Mouse (Mus musculus) thymus, postnatal 25 days (tissue): ENCODE measurements around the gene Clip3.

ENCODE experiments used
- DNase-seq: peaks from one replicate; pipeline ENCODE4 v3.0.0; 2022

The Clip3 gene

DNA sequence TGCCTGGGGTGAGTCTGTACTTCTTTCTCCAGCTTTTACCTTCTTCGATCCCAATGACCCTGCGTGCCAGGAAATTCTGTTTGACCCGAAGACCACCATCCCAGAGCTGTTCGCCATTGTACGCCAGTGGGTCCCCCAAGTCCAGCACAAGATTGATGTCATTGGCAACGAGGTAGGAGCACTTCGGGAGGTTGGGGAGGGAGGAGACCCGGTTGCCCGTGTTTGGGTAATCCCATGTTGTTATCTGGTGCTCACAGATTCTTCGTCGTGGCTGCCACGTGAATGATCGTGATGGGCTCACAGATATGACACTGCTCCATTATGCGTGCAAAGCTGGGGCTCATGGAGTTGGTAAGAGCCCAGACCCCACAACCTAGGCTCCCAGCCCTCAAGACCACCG, 5.3 kb downstream of the Clip3 start:
- DNase-seq = no peak

GRCm38 (mm10) chr7:30297266-30297665, 5.7 kb downstream of the Clip3 start:
- no peak for DNase-seq

DNA sequence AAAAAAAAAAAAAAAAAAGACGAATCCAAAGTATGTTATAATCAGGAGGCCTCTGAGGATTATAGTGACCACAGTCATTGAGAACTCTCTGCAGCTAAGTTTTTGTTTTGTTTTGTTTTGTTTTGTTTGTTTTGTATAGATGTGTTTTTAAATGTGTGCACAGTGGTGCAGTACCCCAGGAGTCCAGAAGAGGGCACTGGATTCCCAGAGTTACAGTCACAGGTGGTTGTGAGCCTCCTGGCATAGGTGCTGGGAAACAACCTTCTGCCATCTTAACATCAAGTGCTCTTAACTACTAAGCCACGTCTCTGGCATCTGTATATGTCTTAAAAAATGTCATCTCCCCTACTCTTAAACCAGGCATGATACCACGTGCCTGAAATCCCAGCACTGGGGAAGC, 9.4 kb downstream of the Clip3 start:
- DNase-seq = peak; percentile 51

DNA sequence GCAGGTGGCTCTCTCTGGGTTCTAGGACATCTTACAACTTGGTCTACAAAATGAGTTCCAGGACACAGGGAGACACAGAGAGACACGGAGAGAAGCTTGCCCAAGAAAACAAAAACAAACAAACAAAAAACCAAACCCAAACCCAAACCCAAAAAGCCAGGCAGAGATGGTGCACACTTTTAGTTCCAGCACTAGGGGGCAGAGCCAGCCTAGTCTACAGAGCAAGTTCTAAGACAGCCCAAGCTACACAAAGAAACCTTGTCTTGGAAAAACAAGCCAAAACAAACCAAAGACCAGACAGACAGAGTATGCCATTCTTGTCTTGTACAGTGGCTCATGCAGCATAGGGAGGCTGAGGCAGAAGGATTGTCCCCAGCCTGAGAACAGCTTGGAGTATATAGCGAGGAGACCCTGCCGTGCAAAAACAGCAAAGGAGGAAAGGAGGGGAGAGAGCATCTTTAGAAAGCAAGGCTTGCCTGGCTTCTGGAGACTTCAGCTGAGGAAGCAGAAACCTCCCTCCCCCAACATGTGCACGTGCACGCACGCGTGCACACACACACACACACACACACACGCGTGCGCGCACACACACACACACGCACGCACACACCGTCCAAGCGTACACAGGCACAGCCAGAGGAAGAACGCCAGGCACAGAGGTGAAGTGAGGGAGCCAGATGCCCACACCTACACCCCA, 14.7 kb downstream of the Clip3 start:
- DNase-seq = peak; percentile 16

DNA sequence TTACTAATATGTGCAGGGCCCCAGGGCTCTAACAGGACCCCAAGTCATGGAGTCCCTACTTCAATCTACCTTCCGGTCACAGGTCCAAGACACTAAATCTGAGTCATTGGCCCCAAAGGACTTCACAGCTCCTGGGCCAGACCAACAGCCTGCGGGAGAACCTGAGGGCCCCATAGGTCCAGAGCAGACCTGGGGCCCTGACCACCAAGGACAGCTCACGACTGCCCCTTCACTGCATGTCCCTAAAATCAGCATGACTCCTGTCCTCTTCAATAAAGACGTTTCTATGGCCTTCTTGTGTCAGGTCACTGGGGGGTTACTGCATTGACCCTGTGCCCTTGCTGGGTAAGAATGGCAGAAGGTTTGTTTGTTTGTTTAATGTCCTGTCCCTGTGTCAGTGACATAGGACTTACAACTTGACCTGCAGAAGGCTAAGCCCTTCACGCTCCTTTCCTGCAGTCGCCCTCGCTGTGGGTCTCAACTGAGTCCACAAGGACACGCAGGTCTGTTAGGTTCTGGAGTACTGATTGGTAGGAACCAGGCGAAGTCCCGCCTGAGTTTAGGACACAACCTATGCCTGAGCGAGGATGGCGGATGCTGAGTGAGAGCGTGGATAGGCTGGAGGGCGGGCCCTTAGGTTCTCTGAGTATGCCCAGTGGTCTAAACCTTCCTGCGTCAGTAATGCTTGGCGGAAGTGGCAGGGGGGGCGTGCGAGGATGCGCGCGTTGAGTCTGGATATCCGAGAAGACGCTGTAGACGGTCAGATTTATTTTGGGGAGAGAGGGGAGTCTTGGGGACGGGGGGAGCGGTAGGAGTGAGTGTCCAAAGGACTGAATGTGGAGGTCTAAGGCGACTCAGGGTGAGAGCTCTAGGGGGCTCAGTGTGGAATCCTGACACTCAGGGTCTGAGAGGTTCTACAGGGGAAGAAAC, 16.8 kb downstream of the Clip3 start, which contains the start of gene Alkbh6:
Alkbh6 (plus strand) TSS at position 642 of the 930 bp plus-strand sequence.
- peak; percentile 92 for DNase-seq

- DNase-seq = no peak
Observed at GRCm38 (mm10) chr7:30309395-30310129, 18.0 kb downstream of the Clip3 start.

- DNase-seq = no peak
Observed at GRCm38 (mm10) chr7:30310136-30310535, 18.6 kb downstream of the Clip3 start.

DNA sequence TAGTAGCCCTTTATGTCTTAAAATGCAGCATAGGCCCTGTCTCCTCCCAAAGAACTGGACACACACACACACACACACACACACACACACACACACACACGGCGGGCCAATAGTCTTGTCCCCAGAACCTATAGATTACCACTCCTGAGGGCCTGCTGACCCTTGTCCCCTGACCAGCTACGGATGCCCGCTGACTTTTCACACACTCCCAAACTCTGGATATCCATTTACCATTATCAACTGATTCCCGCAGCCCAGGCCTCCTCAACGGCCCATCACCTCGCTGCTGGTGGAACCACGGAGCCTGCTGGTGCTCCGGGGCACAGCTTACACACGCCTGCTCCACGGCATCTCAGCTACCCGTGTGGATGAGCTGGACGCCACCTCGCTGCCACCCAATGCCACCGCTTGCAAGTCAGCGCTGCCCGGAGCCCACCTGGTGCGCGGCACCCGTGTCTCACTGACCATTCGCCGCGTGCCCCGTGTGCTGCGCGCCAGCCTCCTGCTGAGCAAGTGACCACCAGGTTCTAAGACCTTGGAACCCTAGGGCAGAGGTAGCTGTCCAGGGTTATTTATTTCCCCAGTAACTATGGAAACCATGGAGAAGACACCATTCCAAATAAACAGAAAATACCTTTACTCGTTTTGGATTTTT, 22.3 kb downstream of the Clip3 start:
- DNase-seq = no peak

DNA sequence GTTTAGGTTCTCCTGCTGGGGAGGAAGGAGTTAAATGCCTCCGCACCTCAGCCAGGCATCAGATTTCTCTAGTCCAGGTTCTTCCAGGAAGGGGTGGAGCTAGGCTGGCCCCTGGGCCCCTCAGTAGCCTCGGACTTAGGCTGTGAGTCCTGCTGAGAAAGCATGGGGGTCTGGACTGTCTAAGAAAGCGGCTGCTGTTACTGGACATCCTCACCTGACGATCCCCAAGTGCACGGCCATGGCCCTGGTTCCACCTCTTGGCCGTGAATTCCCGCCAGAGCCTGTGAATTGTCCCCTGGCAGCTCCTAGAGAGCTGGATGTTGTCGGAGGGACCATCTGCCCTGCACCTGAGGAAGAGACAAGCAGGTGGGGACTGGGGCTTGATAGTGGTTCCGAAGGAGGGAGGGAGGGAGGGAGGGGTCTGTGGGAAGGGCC, 23.2 kb downstream of the Clip3 start, which contains the start of gene Syne4:
Syne4 (plus strand) TSS at position 87 of the 435 bp plus-strand sequence.
- DNase-seq = no peak

GRCm38 (mm10) chr7:30315559-30316529, 24.3 kb downstream of the Clip3 start:
- DNase-seq = no peak

DNA sequence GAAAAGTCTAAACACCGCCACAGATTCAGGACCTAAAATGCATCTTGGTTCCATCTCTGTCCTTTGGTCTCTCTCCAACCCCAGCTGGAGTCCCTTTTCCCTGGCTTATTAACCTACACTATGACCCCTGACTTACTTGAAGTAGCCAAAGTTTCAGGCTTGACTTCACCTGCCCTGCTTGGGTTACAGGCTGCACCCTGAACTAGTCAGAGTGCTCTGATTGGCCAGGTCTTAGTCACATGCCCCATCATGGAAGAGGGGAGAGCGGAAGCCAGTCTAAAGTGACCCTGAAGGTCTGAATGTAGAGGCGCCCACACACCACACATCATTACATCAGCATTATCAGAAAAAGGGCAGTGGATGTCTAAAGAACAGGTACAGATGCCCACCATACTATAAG, 26.6 kb downstream of the Clip3 start:
- DNase-seq = no peak

- DNase-seq = no peak
Observed at GRCm38 (mm10) chr7:30320946-30321345, 29.4 kb downstream of the Clip3 start.

DNA sequence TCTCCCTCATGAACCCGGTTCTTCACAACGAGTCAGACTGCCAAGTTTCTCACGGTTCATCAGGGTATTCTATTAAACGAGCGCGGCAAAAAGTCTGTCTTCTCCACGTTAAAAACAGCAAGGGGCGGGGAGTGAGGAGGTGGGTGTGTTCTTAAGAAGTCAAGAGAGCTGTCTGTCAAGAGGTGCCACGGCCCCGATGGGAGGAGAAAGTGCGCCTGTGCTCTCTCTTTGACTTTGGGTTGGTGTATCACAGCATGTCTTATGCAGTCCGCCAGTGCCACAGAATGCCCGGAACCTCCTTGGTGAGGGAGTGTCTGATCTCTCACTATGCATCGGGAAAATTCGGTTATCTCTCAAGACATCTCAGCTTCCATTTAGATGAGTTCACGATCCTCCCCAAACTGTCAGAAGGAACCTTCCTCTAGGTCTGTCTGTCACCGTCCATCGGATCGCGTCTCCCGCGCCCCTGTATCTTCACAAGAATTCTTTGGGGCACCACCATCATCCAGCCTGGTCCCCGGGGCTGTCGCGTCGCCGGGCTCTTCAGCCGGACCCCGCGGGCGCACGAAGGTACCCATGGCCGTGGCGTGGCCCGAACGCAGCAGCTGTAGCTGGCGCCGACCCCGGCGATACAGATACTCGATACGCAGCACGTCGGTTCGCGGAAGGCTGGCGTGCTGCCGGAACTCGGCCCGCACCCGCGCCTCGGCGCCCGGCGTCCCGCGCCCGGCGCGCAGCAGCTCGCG, 30.2 kb downstream of the Clip3 start, which contains the start of gene E130208F15Rik:
E130208F15Rik (plus strand) TSS at position 202 of the 746 bp plus-strand sequence.
- DNase-seq = peak; percentile 74

DNA sequence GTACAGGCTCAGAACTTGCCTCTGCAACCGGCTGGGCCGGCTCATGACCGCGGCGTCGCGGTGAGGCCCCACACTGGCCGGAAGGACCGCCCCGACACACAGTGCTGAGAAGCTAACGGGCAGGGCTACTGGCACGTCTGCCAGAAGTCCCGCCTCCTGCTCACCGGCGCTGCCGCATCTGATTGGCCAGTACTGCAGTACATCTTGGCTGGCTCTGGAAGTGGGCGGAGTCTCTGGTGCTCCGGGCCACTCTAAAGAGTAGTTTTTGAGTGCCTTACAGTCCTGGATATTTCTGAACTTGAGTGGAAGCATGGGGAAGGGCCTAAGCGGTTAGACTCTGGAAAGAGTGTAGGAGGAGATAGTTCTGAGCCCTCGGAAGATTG, 30.7 kb downstream of the Clip3 start:
- peak; percentile 96 for DNase-seq

DNA sequence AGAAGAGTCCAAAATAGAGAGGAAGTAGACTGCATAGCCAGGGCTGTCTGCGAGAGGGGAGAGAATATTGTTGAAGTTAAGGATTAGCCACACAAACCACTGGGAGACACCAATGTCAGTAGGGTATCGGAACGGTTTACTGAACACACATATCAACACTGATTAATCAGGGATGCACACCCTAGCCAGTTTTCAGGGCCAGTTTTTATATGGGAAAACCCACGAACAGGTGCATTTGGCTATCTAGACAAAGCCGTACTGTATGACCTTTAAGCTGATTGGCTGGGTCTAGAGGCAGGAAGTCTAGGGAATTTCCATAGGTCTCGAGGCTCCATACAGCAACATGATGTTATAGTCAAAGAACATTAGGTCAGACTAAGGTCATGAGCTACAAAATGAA, 31.3 kb downstream of the Clip3 start:
- DNase-seq = no peak

GRCm38 (mm10) chr7:30323795-30324194, 32.3 kb downstream of the Clip3 start, which contains the start of gene Sdhaf1:
TSS of gene Sdhaf1 (minus strand) at chr7:30323895.
- no peak for DNase-seq

DNA sequence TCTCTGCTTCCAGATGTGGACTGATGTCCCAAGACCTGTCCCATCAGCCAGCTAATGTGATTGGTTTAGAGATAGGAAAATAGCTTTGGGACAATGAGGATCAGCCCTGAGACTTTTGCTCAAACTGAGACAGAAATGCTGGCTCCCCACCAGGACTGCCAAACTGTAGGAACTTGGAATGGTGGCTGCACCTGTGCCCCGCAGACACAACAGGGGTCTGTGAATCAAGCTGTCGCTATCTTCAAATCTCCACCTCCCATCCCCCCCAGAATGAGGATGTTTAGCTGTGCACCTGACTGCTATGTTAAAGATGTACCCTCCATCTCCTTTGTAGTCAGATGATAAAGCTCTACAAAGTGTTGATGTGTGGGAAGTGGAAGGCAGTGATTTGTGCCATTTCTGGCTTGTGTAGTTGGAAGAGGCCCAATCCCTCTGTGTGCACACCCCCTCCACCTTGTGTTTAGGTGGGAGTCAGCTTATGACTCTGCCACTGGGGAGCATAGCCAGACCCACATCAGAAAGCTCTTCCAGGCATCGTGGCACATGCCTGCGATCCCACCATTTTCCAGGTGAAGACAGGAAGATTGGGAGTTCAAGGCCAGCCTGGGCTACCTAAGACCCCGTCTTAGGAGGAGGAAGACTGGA, 32.9 kb downstream of the Clip3 start:
- no peak for DNase-seq

DNA sequence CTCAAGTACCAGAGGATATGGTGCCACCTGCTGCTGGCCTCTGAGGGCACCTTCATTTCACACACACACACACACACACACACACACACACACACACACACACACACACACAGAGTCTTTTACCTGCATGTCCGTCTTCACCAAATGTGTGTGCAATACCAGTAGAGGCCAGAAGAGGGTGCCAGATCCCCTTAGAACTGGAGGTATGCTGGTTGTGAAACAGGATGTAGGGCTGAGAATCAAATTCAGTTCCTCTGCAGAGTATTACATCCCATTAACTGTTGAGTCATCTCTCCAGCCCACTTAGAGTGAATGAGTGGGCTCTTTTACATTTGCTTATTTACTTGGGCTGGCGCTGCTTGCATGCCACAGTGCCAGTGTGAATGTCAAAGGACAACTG, 33.8 kb downstream of the Clip3 start:
- peak; percentile 77 for DNase-seq

GRCm38 (mm10) chr7:30326427-30326826, 34.9 kb downstream of the Clip3 start:
- DNase-seq = no peak

- no peak for DNase-seq
Observed at GRCm38 (mm10) chr7:30327140-30327539, 35.6 kb downstream of the Clip3 start.
